In the genomic region with DNA sequence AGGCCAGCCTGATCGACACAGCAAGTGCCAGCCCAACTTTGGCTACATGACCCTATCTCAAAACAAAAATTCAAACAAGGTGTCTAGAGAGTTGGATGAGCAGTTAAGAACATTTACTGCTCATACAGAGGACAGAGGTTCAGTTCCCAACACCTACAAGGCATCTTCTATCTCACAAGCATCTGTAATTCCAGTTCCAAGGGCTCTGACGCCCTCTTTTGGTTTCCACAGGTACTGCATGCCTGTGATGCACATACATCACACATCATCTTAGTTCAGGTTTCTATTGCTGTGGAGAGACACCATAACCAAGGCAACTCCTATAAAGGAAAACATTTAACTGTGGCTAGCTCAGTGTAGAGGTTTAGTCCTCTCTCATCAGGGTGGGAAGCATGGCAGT, we compare ENCODE assay signal across 20 mouse cellular contexts. TPM values are rescaled to one million over a fixed set of nuclear protein-coding genes. Genes with fewer than 3 reads are reported as not detected.
A peak's percentile ranks its signal among the peaks of the same experiment; 100 is the strongest.
DNase-seq lines count a peak whose midpoint lies in the region; ATAC-seq and TF ChIP-seq lines count a peak whose summit lies in the region.
"Had no signal": no experiment of that assay in that cellular context is flagged by ENCODE, and none has a peak within 500 bp of the region (broad histone marks: within the 10 kb centered on the region; RNA-seq: fewer than 3 reads in every experiment).

No protein-coding gene starts in this region.

- POLR2A ChIA-PET in Patski (lab: Charles Lee): no interaction called here

- intact Hi-C loops in gastrocnemius, adult 2 months (cut with DNase I): no loop called here
- intact Hi-C loops in heart, postnatal 25 days (cut with DNase I): no loop called here

- H3K9ac ChIP-seq in lung, embryonic 14.5 days: no peak overlapping the region
- H3K9ac ChIP-seq in stomach, postnatal 0 days (ENCODE audit: low read length): no peak overlapping the region
- H3K9ac ChIP-seq: limb, embryonic 12.5 days; liver, embryonic 13.5 days had no signal

- H3K9me3 ChIP-seq in lung, embryonic 14.5 days (ENCODE audit: low read depth, low read length): no peaks in the 10 kb centered on the region
- no peaks in the 10 kb centered on the region for H3K9me3 ChIP-seq in stomach, postnatal 0 days (ENCODE audit: control insufficient read depth, low read length)
- H3K9me3 ChIP-seq: forebrain, embryonic 10.5 days; limb, embryonic 12.5 days; liver, embryonic 13.5 days had no signal

- in situ Hi-C loops in Patski (cut with MboI; ENCODE audit: low pct_unique_long_range_greater_than_20kb): no loop called here

- H3K36me3 ChIP-seq in lung, embryonic 14.5 days (ENCODE audit: insufficient read depth): no peaks in the 10 kb centered on the region
- H3K36me3 ChIP-seq in stomach, postnatal 0 days (ENCODE audit: control insufficient read depth, insufficient read depth, low read length): no peaks in the 10 kb centered on the region
- H3K36me3 ChIP-seq: forebrain, embryonic 10.5 days; limb, embryonic 12.5 days; liver, embryonic 13.5 days had no signal

- H3K4me2 ChIP-seq in lung, embryonic 14.5 days: no peak overlapping the region
- H3K4me2 ChIP-seq in stomach, postnatal 0 days (replicated peaks; ENCODE audit: low read depth): no peak overlapping the region
- H3K4me2 ChIP-seq: heart, embryonic 11.5 days; limb, embryonic 12.5 days; liver, embryonic 13.5 days; midbrain, embryonic 11.5 days had no signal

- H3K27ac ChIP-seq in gastrocnemius, adult 2 months: no peak overlapping the region
- no peak overlapping the region for H3K27ac ChIP-seq in lung, embryonic 14.5 days (ENCODE audit: low read depth)
- no peak overlapping the region for H3K27ac ChIP-seq in stomach, postnatal 0 days (replicated peaks)
- H3K27ac ChIP-seq: forebrain, embryonic 10.5 days; hindbrain, postnatal 0 days; kidney, postnatal 0 days; limb, embryonic 12.5 days; liver, embryonic 13.5 days had no signal

- no peaks in the 10 kb centered on the region for H3K4me1 ChIP-seq in lung, embryonic 14.5 days (ENCODE audit: insufficient read depth)
- H3K4me1 ChIP-seq in stomach, postnatal 0 days (replicated peaks; ENCODE audit: control insufficient read depth, insufficient read depth): no peaks in the 10 kb centered on the region
- H3K4me1 ChIP-seq: limb, embryonic 12.5 days; liver, embryonic 13.5 days had no signal

- WGBS in lung, embryonic 14.5 days: 43% methylated on average over 2 of the region's 2 CpGs
- WGBS in stomach, postnatal 0 days: 51% methylated on average over 2 of the region's 2 CpGs

- TF ChIP-seq CTCF in gastrocnemius, adult 2 months (IDR thresholded peaks at IDR 0.05): peak; percentile 9; the same call in 1 of the 2 replicates
- peak; percentile 18; the same call in 1 of the 2 replicates for TF ChIP-seq CTCF in lung, embryonic 14.5 days (IDR thresholded peaks at IDR 0.05; ENCODE audit: low read depth)
- peak; percentile 32 for TF ChIP-seq CTCF in Patski (IDR thresholded peaks at IDR 0.05)
- peak; percentile 26 for TF ChIP-seq CTCF in stomach, postnatal 0 days (IDR thresholded peaks at IDR 0.05; ENCODE audit: low read depth)

- CTCF ChIA-PET in Patski (lab: Charles Lee): interaction anchor here (1.0 to 1.1 kb wide), 2 partner anchors 11 to 75 kb away, joined by 3 read pairs; no protein-coding TSS in a partner anchor

- DNase-seq in gastrocnemius, adult 2 months: no peak
- DNase-seq in gastrocnemius, postnatal 10 days: no peak
- no peak for DNase-seq in lung, embryonic 14.5 days
- DNase-seq in lung, postnatal 10 days: no peak
- DNase-seq in Patski (ENCODE audit: low read depth, low spot score): no peak
- no peak for DNase-seq in stomach, postnatal 0 days (ENCODE audit: low spot score)
- DNase-seq in heart, postnatal 25 days (ENCODE audit: low spot score): no peak
- no peak for DNase-seq in thymus, postnatal 36 days
- DNase-seq: adrenal gland, postnatal 36 days; cerebellum, adult 9-11 months; heart, postnatal 10 days; kidney, adult 18-20 months; liver, embryonic 13.5 days had no signal

- no peak for TF ChIP-seq EP300 in stomach, postnatal 0 days (optimal IDR thresholded peaks at IDR 0.05)

- no peaks in the 10 kb centered on the region for H3K27me3 ChIP-seq in lung, embryonic 14.5 days (ENCODE audit: insufficient read depth, low read length)
- H3K27me3 ChIP-seq in Patski: no peaks in the 10 kb centered on the region
- H3K27me3 ChIP-seq in stomach, postnatal 0 days (ENCODE audit: control insufficient read depth, insufficient read depth, low read length): no peaks in the 10 kb centered on the region
- H3K27me3 ChIP-seq: limb, embryonic 12.5 days; liver, embryonic 13.5 days had no signal

- no peak overlapping the region for H3K4me3 ChIP-seq in gastrocnemius, adult 2 months
- no peak overlapping the region for H3K4me3 ChIP-seq in lung, embryonic 14.5 days (ENCODE audit: low read depth, low read length)
- no peak overlapping the region for H3K4me3 ChIP-seq in stomach, postnatal 0 days (ENCODE audit: low read depth, low read length)
- H3K4me3 ChIP-seq: forebrain, embryonic 10.5 days; limb, embryonic 12.5 days; liver, embryonic 13.5 days had no signal

- no peak for ATAC-seq in lung, embryonic 14.5 days (ENCODE audit: insufficient read depth)
- ATAC-seq in Patski: no peak
- no peak for ATAC-seq in stomach, postnatal 0 days (ENCODE audit: low FRiP score, low TSS enrichment)
- ATAC-seq: CD4-positive, CD25-positive, alpha-beta regulatory T cell, adult 4 months; hindbrain, postnatal 0 days had no signal

RNA-seq across cellular contexts. Expression of a gene that starts 11.7 kb away (rescaled TPM):
- total RNA-seq in gastrocnemius, adult 2 months (2021): 10 to 100 TPM; 15.6 to 20.1 TPM
- total RNA-seq in gastrocnemius, postnatal 10 days (2021): 10 to 100 TPM; 23.6 to 25.1 TPM
- 47.1 and 48.3 TPM in 2 replicates for polyA plus RNA-seq in lung, embryonic 14.5 days (2014; fragmentation: Nextera tagmentation; extraction: Ambion mirVana)
- polyA plus RNA-seq in Patski (2021): 145 TPM
- polyA plus RNA-seq in stomach, postnatal 0 days (2015; fragmentation: Nextera tagmentation; extraction: Ambion mirVana): 26.2 and 26.4 TPM in 2 replicates
- total RNA-seq in heart, postnatal 25 days (2021): 10 to 100 TPM; 48.2 to 50.2 TPM
